Mouse (Mus musculus): ENCODE results near the gene Mrtfa.

Gene Mrtfa

GRCm38 (mm10) chr15:81198447-81198846, 7.9 kb upstream of the Mrtfa start:
- in situ Hi-C loops (cut with MboI, MseI) = loop anchor here (5.0 to 10.0 kb wide), 2 partner anchors 121 to 484 kb away; partner anchors contain the start of gene Tnrc6b

DNA sequence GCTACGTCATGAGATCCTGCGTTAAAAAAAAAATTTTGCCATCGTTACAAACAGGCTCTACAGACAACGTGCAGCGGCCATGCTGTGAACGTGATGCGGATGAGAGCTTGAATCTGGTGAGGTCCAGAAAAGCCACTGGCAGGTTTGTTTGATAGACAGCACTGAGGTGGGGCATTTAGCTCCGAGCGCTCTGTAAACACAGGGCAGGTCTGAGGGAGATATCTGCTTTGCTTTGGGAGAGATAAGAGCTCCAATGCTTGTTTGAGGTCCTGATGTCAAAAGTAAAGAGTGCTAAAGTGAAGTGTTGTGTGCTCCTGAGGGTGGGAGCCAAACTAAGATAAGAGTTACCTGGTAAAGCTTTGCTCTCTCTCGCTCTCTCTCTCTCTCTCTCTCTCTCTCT, 6.6 kb upstream of the Mrtfa start:
- in situ Hi-C loops (cut with MboI, MseI) = loop anchor here (5.0 to 10.0 kb wide), 2 partner anchors 120 to 482 kb away; partner anchors contain the start of gene Tnrc6b

DNA sequence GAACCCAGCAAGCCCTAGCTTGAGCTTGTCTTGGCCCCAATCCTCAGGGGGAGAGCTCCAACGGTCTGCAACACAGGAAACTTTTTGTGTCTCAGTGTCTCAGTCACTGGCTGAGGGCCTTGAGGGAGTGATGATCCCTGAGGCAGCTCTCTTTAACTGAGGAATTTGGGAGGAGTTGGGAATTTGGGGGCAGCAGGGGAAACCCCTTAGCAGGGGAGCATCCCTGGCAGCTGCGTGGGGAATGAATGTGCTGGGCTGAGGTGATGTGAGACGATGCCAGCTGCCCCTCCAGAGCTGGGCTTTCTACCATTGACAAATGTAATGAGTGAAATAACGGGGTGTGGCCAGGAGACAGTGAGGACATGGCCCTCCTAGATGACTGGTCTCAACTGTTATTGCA, 4.9 kb upstream of the Mrtfa start:
- in situ Hi-C loops (cut with MboI, MseI) = loop anchor here (5.0 to 10.0 kb wide), 2 partner anchors 118 to 481 kb away; partner anchors contain the start of gene Tnrc6b

- in situ Hi-C loops (cut with MboI, MseI) = loop anchor here (5.0 to 10.0 kb wide), 2 partner anchors 117 to 480 kb away; partner anchors contain the start of gene Tnrc6b
These were observed 4.2 kb upstream of the Mrtfa start for GRCm38 (mm10) chr15:81194791-81195190.

GRCm38 (mm10) chr15:81192858-81193257, 2.3 kb upstream of the Mrtfa start:
- in situ Hi-C loops (cut with MboI, MseI) = loop anchor here (10.0 kb wide), 1 partner anchor 478 kb away; the partner anchor contains the start of gene Tnrc6b

DNA sequence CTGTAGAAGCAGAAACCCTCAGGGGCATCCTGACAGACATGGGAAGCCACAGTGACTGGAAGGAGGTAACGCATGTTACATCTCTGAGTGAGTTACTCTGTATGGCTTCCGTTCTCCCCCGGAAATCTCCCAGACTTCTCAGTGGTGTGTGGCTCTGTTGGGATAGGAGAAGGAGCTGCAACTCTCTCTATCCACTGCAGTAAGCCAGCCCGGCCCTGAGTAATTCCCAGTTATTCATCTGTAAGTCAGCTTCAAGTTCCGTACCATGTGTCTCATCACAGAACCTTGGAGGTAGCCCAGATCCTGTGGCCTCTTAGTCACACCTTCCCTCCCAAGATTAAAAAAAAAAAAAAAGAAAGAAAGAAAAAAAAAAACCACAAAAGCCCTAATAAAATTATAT, 1.8 kb upstream of the Mrtfa start:
- in situ Hi-C loops (cut with MboI, MseI) = loop anchor here (10.0 kb wide), 1 partner anchor 478 kb away; the partner anchor contains the start of gene Tnrc6b

DNA sequence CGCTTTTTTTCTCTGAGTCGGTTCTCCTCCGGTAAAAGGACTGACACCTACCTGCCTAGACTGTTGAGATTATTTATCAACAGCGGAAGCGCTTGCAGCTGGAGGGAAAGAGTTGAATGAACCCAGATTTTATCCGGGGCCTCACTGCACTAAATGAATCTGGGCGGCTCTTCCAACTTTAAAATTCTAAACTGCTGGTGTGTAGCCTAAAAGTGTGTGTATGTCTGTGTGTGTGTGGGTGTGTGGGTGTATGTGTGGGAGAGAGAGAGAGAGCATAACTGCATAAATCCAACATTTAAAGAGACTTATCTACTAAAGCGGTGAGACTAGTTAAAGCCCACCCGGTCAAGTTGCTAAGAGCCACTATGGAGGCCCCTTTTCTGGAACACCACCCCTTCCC, 746 bp upstream of the Mrtfa start:
- in situ Hi-C loops (cut with MboI, MseI) = loop anchor here (10.0 kb wide), 1 partner anchor 477 kb away; the partner anchor contains the start of gene Tnrc6b

DNA sequence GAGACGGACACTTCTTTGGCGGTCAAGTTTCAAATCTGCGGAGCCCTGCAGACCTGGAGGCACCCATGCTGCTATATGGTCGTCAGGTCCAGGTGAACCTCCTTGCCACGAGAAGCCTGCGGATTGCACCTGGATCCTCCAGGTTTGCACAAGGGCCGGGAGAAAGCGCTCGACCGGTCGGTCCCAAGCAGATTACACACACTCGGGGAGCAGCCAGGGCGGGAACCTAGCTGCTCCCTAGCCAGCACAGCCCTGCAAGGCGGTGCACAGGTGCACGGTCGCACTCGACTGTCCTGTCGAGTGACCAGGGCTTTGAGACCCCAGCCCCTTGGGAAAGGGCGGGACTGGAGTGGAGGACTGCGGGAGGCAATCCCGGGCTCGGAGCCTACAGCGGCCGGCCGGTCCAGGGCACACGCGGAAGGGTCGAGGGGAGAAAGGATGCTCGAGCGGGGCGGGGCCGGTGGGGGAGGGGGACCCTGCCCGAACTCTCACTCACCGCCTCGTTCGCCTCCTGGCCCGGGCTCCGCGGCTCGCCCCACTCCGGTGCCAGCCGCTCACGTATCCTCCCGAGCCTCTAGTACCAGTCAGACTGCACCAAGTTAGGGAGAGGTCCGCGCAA, 437 bp downstream of the Mrtfa start:
- in situ Hi-C loops (cut with MboI, MseI) = loop anchor here (10.0 kb wide), 1 partner anchor 475 kb away; the partner anchor contains the start of gene Tnrc6b

DNA sequence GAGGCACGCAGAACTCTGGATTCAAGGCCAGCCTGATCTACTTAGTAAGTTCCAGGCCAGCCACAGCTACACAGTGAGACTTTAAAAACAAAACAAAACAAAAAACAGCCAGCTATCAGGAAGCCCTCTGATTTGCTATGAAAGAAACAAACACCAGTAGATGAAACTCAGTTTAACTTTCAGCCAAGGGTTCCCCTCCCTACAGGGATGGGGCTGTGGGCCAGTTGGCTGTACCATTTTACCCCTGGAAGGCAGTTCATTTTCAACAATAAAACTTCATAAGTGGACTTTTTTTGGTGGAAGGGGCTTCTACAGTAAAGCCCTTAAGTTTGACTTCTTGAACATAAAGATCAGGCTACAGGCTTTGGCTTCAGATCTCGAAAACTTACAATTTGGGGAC, 1.5 kb downstream of the Mrtfa start:
- in situ Hi-C loops (cut with MboI, MseI) = no loop called here

DNA sequence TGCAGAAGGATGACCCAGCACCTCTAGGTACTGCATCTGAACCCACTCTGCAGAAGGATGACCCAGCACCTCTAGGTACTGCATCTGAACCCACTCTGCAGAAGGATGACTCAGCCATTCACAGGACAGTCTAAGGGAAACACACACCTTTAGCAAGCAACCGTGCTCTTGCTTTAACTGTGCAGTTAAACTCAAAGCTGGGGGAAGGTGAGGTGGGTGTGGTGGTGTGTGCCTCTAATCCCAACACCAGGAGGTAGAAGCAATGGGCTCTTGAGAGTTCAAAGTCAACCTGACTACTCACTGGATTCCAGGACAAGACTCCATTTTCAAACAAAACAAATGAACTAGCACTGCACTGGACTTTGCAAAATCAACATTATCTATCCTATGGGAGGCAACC, 5.6 kb downstream of the Mrtfa start:
- in situ Hi-C loops (cut with MboI, MseI) = no loop called here

- in situ Hi-C loops (cut with MboI, MseI) = no loop called here
These were observed 9.3 kb downstream of the Mrtfa start for GRCm38 (mm10) chr15:81181233-81181632.

- in situ Hi-C loops (cut with MboI, MseI) = no loop called here
These were observed 11.0 kb downstream of the Mrtfa start for GRCm38 (mm10) chr15:81179523-81179922.

DNA sequence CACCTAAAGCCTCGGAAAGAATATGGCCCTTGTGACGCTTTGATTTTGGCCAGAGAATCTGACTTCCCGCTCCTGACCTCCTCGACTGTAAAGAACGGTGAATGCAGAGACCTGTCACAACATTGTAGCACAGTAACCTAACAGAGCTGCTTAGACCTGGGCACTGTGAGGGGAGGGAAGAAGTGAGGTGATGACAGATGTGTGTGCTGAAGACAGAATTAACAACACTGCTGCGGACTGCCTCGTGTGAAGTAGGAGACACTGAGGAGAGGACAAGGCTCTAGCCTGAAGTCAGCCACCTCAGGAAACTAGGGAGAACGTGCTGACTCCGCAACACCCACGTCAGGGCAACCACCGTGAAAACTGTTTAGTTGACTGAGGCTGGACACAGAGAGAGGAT, 11.9 kb downstream of the Mrtfa start:
- in situ Hi-C loops (cut with MboI, MseI) = no loop called here

- in situ Hi-C loops (cut with MboI, MseI) = no loop called here
These were observed 12.7 kb downstream of the Mrtfa start for GRCm38 (mm10) chr15:81177860-81178259.

- in situ Hi-C loops (cut with MboI, MseI) = no loop called here
These were observed 14.9 kb downstream of the Mrtfa start for GRCm38 (mm10) chr15:81175633-81176032.

DNA sequence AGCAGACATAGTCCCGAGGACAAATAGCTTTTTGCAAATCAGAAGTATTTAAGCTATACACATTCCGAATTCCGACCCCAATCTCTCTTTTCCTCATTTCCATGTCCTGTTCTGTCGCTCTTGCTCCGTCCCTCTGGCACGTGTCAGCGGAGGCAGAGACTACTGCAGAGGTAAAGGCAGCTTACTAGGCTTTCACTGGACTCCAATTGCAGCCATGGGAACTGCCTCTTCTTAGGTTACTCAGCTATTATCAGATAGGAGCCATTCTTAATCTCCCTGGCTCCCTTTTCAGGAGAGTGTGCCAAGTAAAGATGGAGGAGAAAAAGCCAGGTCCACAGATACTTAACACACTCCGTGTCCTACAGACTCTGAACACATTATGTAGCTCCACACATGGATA, 18.3 kb downstream of the Mrtfa start:
- in situ Hi-C loops (cut with MboI, MseI) = no loop called here

DNA sequence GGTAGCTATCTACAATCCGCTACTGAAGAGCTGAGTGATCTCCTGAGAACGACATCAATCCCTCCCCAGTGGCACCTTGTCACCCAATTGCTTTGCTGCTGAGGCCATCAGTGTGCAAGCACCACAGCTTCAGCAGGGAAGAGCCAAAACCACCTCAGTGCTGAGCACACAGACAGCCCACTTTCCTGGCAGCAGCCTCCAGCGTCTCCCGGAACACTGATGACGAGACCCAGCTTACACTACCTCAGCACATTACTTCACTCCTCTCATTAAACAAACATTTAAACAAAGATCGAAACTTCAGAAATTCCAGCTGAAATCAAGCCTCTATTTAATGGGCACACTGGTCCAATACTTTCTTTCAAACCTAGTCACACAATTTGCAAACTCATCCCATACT, 21.8 kb downstream of the Mrtfa start:
- in situ Hi-C loops (cut with MboI, MseI) = no loop called here

GRCm38 (mm10) chr15:81167831-81168230, 22.7 kb downstream of the Mrtfa start:
- in situ Hi-C loops (cut with MboI, MseI) = no loop called here

DNA sequence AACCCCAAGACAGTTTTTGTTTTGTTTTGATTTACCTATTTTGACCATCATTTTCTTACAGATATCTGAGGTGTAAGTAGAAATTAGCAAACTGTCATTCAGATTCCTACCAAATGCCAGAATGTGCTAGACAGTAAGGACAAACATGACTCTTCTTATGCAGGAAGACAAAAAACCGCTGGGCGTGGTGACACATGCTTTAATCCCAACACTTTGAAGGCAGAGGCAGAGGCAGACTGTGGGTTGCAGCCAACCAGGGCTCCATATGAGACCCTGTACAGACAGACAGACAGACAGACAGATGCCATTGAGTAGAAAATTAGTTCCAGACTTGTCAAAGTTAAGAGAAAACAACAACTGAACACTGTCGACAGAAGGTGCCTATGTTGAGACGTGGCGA, 24.3 kb downstream of the Mrtfa start:
- in situ Hi-C loops (cut with MboI, MseI) = no loop called here

- in situ Hi-C loops (cut with MboI, MseI) = no loop called here
These were observed 25.8 kb downstream of the Mrtfa start for GRCm38 (mm10) chr15:81164560-81165310.

DNA sequence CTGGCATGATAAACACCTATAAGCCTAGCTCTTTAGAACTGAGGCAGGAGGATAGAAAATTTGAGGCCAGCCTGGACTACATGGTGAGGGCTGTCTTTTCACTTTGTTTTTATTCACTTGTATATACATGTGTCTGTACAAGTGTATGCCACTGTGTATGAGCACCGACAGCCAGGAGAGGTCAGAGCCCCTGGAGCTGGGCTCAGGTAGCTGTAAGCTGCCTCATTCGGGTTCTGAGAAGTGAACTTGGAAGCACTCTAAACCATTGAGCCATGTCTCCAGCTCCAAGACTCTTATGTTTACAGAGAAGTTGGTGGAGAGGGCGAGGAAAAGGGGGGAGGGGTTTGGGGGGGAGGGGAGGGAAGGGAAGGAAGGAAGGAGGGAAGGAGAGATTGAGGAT, 29.0 kb downstream of the Mrtfa start:
- in situ Hi-C loops (cut with MboI, MseI) = no loop called here

DNA sequence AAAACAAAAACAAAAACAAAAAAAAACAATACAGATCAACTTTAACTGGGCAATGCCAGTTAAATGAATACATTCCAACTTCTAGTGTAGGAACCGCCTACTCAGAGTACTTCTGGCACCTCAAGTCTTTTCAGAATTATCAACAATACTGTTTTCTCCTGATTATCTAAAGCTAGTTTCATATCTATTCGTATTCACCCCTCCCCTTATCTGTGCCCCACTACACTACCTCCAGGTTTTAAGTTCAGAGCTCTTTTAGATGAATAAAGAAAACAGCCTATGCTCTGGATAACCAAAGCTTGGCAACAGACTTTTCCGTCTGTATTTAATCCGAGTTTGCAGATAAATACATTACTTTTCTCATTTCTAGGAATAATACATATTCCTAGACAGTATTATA, 29.9 kb downstream of the Mrtfa start:
- in situ Hi-C loops (cut with MboI, MseI) = no loop called here

DNA sequence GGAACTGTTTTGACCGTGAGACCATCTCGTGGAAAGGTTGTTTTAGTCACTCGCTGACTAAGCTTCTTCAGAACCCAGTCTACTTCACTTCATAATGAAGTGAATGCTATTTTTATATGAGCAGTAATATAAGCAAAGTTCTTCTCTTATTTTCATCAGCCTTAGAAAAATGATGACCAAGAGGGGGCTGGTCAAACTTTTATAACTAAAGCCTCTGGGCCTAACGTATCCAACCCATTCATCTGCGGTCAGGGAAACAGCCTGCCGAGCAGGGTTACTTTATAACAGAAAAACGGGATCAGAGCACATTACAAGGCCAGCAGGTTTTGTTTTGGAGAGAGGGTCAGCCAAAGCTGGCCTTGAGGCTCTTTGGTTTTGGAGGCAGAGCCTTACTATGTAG, 31.3 kb downstream of the Mrtfa start:
- in situ Hi-C loops (cut with MboI, MseI) = no loop called here
